Mouse (Mus musculus): ENCODE results near the gene Brd3os.

DNA sequence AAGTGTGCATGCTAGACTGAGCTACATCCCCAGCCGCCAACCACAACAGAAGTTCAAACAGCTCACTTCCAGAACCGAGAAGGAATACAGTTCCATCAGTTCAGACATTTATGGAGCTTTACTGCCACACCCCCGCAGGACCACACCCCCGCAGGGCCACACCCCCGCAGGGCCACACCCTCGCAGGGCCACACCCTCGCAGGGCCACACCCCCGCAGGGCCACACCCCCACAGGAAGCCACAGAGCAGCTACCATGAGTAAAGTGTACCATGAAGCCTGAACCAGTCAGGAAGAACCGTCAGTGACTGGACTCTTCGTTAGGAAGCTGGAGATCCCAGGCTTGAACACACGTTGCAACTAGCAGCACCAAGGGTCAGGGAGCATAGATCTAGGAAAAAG, 3.8 kb upstream of the Brd3os start:
- TF ChIP-seq CTCF (IDR thresholded peaks at IDR 0.05; ENCODE audit: low read depth) (no peak), EP300 (optimal IDR thresholded peaks at IDR 0.05) (no peak)

All from stomach, postnatal 0 days (tissue).